Mouse (Mus musculus): ENCODE data around the gene Nphs1. TPM values are rescaled to one million over a fixed set of nuclear protein-coding genes. Genes with fewer than 3 reads are reported as not detected.
A peak's percentile ranks its signal among the peaks of the same experiment; 100 is the strongest.
"Not testable (repeated sequence)": the region's sequence is repeated elsewhere in the genome, so short reads cannot be mapped to it uniquely, and the experiment has no call there.

Gene Nphs1
- polyA plus RNA-seq, 1 experiment from 2014 or later: 0.06 TPM

DNA sequence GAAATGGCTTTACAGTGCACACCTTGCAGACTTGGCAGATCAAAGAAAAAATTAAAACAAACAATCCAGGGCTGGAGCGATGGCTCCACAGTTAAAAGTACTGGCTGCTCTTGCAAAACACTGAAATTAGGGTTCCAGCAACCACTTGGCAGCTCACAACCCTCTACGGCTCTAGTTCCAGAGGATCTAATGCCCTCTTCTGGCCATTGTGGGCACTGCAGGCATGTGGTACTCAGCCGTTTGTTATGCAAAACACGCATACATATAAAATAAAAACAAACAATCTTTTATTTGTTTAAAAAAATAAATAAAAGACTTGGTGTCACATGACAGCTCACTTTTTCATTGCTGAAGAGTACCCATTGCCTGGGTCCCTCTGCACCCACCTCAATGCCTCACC lies 34.6 kb downstream of the Nphs1 start:
- no peak overlapping the region for H3K9ac ChIP-seq
- no peak overlapping the region for H3K4me3 ChIP-seq
- H3K27me3 ChIP-seq (replicated peaks): peaks cover 44% of the 10 kb centered on the region
- WGBS: 20% methylated on average over 4 of the region's 4 CpGs
- H3K36me3 ChIP-seq: no peaks in the 10 kb centered on the region
- no peak overlapping the region for H3K27ac ChIP-seq (ENCODE audit: poor library complexity, severe bottlenecking)
- H3K4me2 ChIP-seq: no peak overlapping the region
- no peaks in the 10 kb centered on the region for H3K4me1 ChIP-seq (replicated peaks)
- H3K9me3 ChIP-seq (replicated peaks): no peaks in the 10 kb centered on the region
- ATAC-seq (ENCODE audit: insufficient number of reproducible peaks, low FRiP score): no peak

- H3K27ac ChIP-seq (ENCODE audit: poor library complexity, severe bottlenecking): no peak within 1 kb of the TSS
- no peak within 1 kb of the TSS for H3K9ac ChIP-seq
- H3K4me1 ChIP-seq (replicated peaks): no peaks in the 10 kb centered on the region
- H3K4me2 ChIP-seq: no peak within 1 kb of the TSS
- H3K36me3 ChIP-seq: no peaks in the 10 kb centered on the region
- ATAC-seq (ENCODE audit: insufficient number of reproducible peaks, low FRiP score): no peak
- peaks cover 44% of the 10 kb centered on the region for H3K27me3 ChIP-seq (replicated peaks)
- no peak within 1 kb of the TSS for H3K4me3 ChIP-seq
- H3K9me3 ChIP-seq (replicated peaks): no peaks in the 10 kb centered on the region
- WGBS: 54% methylated on average over 11 of the region's 11 CpGs
Observed at GRCm38 (mm10) chr7:30493401-30493931, 35.4 kb downstream of the Nphs1 start, which contains the start of gene Prodh2. Gene Prodh2, plus strand, starts transcription at chr7:30493622.

- not testable (repeated sequence) for ATAC-seq (ENCODE audit: insufficient number of reproducible peaks, low FRiP score); H3K27ac ChIP-seq (ENCODE audit: poor library complexity, severe bottlenecking); H3K9ac ChIP-seq; H3K4me1 ChIP-seq (replicated peaks); H3K9me3 ChIP-seq (replicated peaks); H3K36me3 ChIP-seq; H3K4me3 ChIP-seq; H3K4me2 ChIP-seq
- 46% methylated on average over 5 of the region's 5 CpGs for WGBS
- peaks cover 28% of the 10 kb centered on the region for H3K27me3 ChIP-seq (replicated peaks)
Observed at GRCm38 (mm10) chr7:30495506-30496042, 37.5 kb downstream of the Nphs1 start.

- not testable (repeated sequence) for H3K4me1 ChIP-seq (replicated peaks); H3K9me3 ChIP-seq (replicated peaks); H3K27ac ChIP-seq (ENCODE audit: poor library complexity, severe bottlenecking); H3K27me3 ChIP-seq (replicated peaks); H3K4me2 ChIP-seq; ATAC-seq (ENCODE audit: insufficient number of reproducible peaks, low FRiP score); H3K36me3 ChIP-seq; H3K9ac ChIP-seq; H3K4me3 ChIP-seq
- 68% methylated on average over 5 of the region's 5 CpGs for WGBS
Observed at GRCm38 (mm10) chr7:30501159-30501558, 43.0 kb downstream of the Nphs1 start.

GRCm38 (mm10) chr7:30508061-30508460 lies 49.9 kb downstream of the Nphs1 start:
- Histone ChIP-seq H3K9ac (no peak overlapping the region), H3K4me3 (no peak overlapping the region), H3K27me3 (replicated peaks) (peaks cover 6% of the 10 kb centered on the region; the same call in 1 of the 2 replicates), H3K4me1 (replicated peaks) (no peaks in the 10 kb centered on the region), H3K4me2 (no peak overlapping the region), H3K9me3 (replicated peaks) (no peaks in the 10 kb centered on the region), H3K27ac (ENCODE audit: poor library complexity, severe bottlenecking) (no peak overlapping the region), H3K36me3 (no peaks in the 10 kb centered on the region)
- 59% methylated on average over 4 of the region's 4 CpGs for WGBS
- ATAC-seq (ENCODE audit: insufficient number of reproducible peaks, low FRiP score): no peak

DNA sequence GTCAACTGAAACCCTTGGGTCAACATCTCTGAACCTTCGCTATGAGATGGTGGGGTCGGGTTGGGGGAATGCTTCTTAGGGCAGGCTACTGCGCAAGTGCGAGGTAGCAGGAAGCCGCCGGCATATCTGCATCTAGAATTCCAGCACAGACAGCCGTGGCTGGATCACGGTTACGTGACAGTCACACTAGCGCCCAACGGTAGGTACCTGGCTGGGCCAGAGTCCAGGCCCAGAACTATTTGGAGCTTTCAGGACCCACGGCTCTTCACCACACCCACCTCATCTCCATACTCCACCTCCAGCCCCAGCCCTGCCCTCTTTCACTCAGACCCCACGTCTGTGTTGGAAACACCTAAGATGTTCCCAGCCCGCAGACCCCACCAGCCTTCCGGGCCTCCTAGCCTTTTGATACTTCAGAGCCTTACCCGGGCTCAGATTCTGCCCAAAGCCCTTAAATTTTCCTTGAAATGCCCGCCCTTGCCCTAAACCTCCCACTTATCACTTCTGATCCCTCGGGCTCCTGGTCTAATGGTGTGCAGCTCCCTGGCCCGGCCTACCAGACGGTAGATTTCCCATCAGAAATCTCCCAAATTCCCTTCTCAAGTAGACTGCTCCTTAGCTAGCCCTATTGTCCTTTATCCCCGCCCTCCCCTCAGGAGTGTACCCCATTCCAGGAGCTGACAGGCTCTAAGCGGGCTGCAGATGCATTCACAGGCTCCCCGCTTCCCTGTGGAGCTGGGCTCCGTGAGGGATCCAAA lies 57.1 kb downstream of the Nphs1 start:
- ATAC-seq (ENCODE audit: insufficient number of reproducible peaks, low FRiP score): no peak
- Histone ChIP-seq H3K4me2 (peak overlapping the region; percentile 35; the same call in 1 of the 2 replicates), H3K36me3 (no peaks in the 10 kb centered on the region), H3K9me3 (replicated peaks) (no peaks in the 10 kb centered on the region), H3K27ac (ENCODE audit: poor library complexity, severe bottlenecking) (no peak overlapping the region), H3K4me1 (replicated peaks) (no peaks in the 10 kb centered on the region), H3K4me3 (no peak overlapping the region), H3K27me3 (replicated peaks) (peaks cover 36% of the 10 kb centered on the region), H3K9ac (no peak overlapping the region)
- 53% methylated on average over 24 of the region's 24 CpGs for WGBS

DNA sequence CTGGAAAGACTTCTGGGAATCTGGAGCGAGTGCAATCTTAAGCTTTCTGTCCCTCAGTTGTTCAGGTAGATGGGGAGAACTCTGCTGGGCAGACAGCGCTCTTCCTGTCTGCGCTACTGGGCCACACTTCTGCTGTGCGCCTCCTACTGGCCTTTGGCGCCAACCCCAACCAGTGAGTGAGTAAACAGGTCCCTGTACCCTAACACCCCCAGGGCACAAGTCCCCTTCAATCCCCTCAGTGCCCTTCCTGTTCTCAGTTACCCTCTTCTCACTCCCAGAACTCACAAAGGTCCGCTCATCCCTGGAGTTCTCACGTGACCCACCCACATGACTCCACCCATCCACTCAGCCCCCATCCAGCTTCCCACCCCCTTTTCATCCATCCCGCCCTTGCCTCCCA lies 60.2 kb downstream of the Nphs1 start:
- Histone ChIP-seq H3K27ac (ENCODE audit: poor library complexity, severe bottlenecking) (no peak overlapping the region), H3K4me3 (no peak overlapping the region), H3K9ac (no peak overlapping the region), H3K9me3 (replicated peaks) (no peaks in the 10 kb centered on the region), H3K27me3 (replicated peaks) (peaks cover 40% of the 10 kb centered on the region), H3K36me3 (peaks cover 5% of the 10 kb centered on the region), H3K4me1 (replicated peaks) (no peaks in the 10 kb centered on the region), H3K4me2 (no peak overlapping the region)
- no peak for ATAC-seq (ENCODE audit: insufficient number of reproducible peaks, low FRiP score)
- WGBS: 31% methylated on average over 8 of the region's 8 CpGs

GRCm38 (mm10) chr7:30520396-30520795 lies 62.3 kb downstream of the Nphs1 start:
- ATAC-seq (ENCODE audit: insufficient number of reproducible peaks, low FRiP score): no peak
- 81% methylated on average over 4 of the region's 4 CpGs for WGBS
- Histone ChIP-seq H3K36me3 (peaks cover 24% of the 10 kb centered on the region), H3K4me1 (replicated peaks) (no peaks in the 10 kb centered on the region), H3K27me3 (replicated peaks) (peaks cover 41% of the 10 kb centered on the region), H3K9me3 (replicated peaks) (no peaks in the 10 kb centered on the region), H3K4me3 (no peak overlapping the region), H3K9ac (no peak overlapping the region), H3K27ac (ENCODE audit: poor library complexity, severe bottlenecking) (no peak overlapping the region), H3K4me2 (no peak overlapping the region)

- peaks cover 36% of the 10 kb centered on the region for H3K27me3 ChIP-seq (replicated peaks)
Observed at GRCm38 (mm10) chr7:30520856-30521255, 62.7 kb downstream of the Nphs1 start.

GRCm38 (mm10) chr7:30522871-30523270 lies 64.8 kb downstream of the Nphs1 start:
- Histone ChIP-seq H3K27me3 (replicated peaks) (peaks cover 30% of the 10 kb centered on the region), H3K4me1 (replicated peaks) (peaks cover 12% of the 10 kb centered on the region), H3K36me3 (peaks cover 43% of the 10 kb centered on the region), H3K27ac (ENCODE audit: poor library complexity, severe bottlenecking) (no peak overlapping the region), H3K4me2 (no peak overlapping the region), H3K9ac (no peak overlapping the region), H3K9me3 (replicated peaks) (no peaks in the 10 kb centered on the region), H3K4me3 (no peak overlapping the region)
- no peak for ATAC-seq (ENCODE audit: insufficient number of reproducible peaks, low FRiP score)
- 81% methylated on average over 10 of the region's 10 CpGs for whole genome bisulfite sequencing

More at GRCm38 (mm10) chr7:30520856-30521255, 62.7 kb downstream of the Nphs1 start:
- H3K4me2 ChIP-seq: no peak overlapping the region
- H3K9ac ChIP-seq: no peak overlapping the region
- no peak overlapping the region for H3K4me3 ChIP-seq
- peaks cover 28% of the 10 kb centered on the region for H3K36me3 ChIP-seq
- H3K27ac ChIP-seq (ENCODE audit: poor library complexity, severe bottlenecking): no peak overlapping the region
- H3K9me3 ChIP-seq (replicated peaks): no peaks in the 10 kb centered on the region
- WGBS: 77% methylated on average over 5 of the region's 5 CpGs
- H3K4me1 ChIP-seq (replicated peaks): peaks cover 2% of the 10 kb centered on the region; the same call in 1 of the 2 replicates
- no peak for ATAC-seq (ENCODE audit: insufficient number of reproducible peaks, low FRiP score)

DNA sequence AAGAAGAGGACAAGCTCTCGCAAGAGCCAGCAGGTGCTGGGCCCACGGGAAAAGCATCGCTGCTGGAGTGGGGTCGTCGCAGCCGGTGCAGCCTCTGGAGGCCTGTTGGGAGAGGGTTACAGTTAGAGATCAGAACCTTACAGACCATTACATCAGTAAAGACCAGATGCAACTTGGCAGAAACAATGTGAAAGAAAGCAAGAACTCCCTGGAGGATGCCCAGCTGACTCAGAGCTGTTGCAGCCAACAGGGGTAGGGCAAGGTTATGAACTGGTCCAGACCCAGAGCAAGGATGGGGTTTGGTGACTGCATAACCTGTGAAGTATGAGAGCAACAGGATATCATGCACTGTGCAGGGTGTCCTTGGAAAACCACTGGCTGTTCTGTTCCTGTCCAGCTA lies 66.4 kb downstream of the Nphs1 start:
- WGBS: 68% methylated on average over 6 of the region's 6 CpGs
- no peak for ATAC-seq (ENCODE audit: insufficient number of reproducible peaks, low FRiP score)
- peaks cover 22% of the 10 kb centered on the region for H3K27me3 ChIP-seq (replicated peaks)
- no peak overlapping the region for H3K4me3 ChIP-seq
- no peak overlapping the region for H3K9ac ChIP-seq
- no peaks in the 10 kb centered on the region for H3K9me3 ChIP-seq (replicated peaks)
- H3K4me2 ChIP-seq: no peak overlapping the region
- peaks cover 59% of the 10 kb centered on the region for H3K36me3 ChIP-seq
- H3K4me1 ChIP-seq (replicated peaks): peaks cover 12% of the 10 kb centered on the region
- no peak overlapping the region for H3K27ac ChIP-seq (ENCODE audit: poor library complexity, severe bottlenecking)

All from heart, embryonic 12.5 days (tissue).